In genomic region chr4:58749510-58749909, GRCm38 (mm10) we compare ENCODE assay signal across 10 mouse cellular contexts. TPM values are rescaled to one million over a fixed set of nuclear protein-coding genes. Genes with fewer than 3 reads are reported as not detected.
DNase-seq lines count a peak whose midpoint lies in the region; ATAC-seq and TF ChIP-seq lines count a peak whose summit lies in the region.
"Had no signal": no experiment of that assay in that cellular context is flagged by ENCODE, and none has a peak within 500 bp of the region (broad histone marks: within the 10 kb centered on the region; RNA-seq: fewer than 3 reads in every experiment).

No protein-coding gene starts in this region.

- H3K4me2 ChIP-seq in kidney, postnatal 0 days (ENCODE audit: low read length) = 0 out of 2 replicates have a peak overlapping the region, but pooled peaks have one; percentile 8
- H3K4me2 ChIP-seq in limb, embryonic 12.5 days = peak overlapping the region; percentile 30

- H3K36me3 ChIP-seq in kidney, postnatal 0 days (ENCODE audit: insufficient read depth, low read length) = no peaks in the 10 kb centered on the region
- no peaks in the 10 kb centered on the region for H3K36me3 ChIP-seq in limb, embryonic 12.5 days

- no peaks in the 10 kb centered on the region for H3K4me1 ChIP-seq in kidney, postnatal 0 days (replicated peaks; ENCODE audit: insufficient read depth, low read length)
- H3K4me1 ChIP-seq in limb, embryonic 12.5 days (replicated peaks) = peaks cover 13% of the 10 kb centered on the region

- H3K9ac ChIP-seq in kidney, postnatal 0 days (ENCODE audit: low read depth, low read length) = no peak overlapping the region
- H3K9ac ChIP-seq in limb, embryonic 12.5 days (replicated peaks) = no peak overlapping the region

- DNase-seq in cerebellum, adult 9-10 months = peak; percentile 12
- no peak for DNase-seq in cerebellum, adult 9-11 months
- peak; percentile 83 for DNase-seq in kidney, postnatal 0 days (ENCODE audit: low spot score)
- DNase-seq in kidney, postnatal 14 days = no peak
- peak; percentile 72 for DNase-seq in NIH3T3 (ENCODE audit: low read depth)
- no peak for DNase-seq in urinary bladder, postnatal 10 days (ENCODE audit: low spot score)
- no peak for DNase-seq in kidney, adult 11 months

- no peak overlapping the region for H3K27ac ChIP-seq in kidney, postnatal 0 days
- H3K27ac ChIP-seq in limb, embryonic 12.5 days = no peak overlapping the region

- H3K27me3 ChIP-seq in kidney, postnatal 0 days (ENCODE audit: insufficient read depth, low read length) = no peaks in the 10 kb centered on the region
- no peaks in the 10 kb centered on the region for H3K27me3 ChIP-seq in limb, embryonic 12.5 days

- no peak overlapping the region for H3K4me3 ChIP-seq in kidney, postnatal 0 days (replicated peaks; ENCODE audit: low read depth, low read length)
- no peak overlapping the region for H3K4me3 ChIP-seq in limb, embryonic 12.5 days (replicated peaks)

- H3K9me3 ChIP-seq in kidney, postnatal 0 days (replicated peaks; ENCODE audit: low read length) = no peaks in the 10 kb centered on the region
- no peaks in the 10 kb centered on the region for H3K9me3 ChIP-seq in limb, embryonic 12.5 days

- peak; percentile 82 for TF ChIP-seq CTCF in kidney, postnatal 0 days (IDR thresholded peaks at IDR 0.05; ENCODE audit: low read depth)

- WGBS in kidney, postnatal 0 days = 48% methylated on average over 2 of the region's 2 CpGs
- 56% methylated on average over 2 of the region's 2 CpGs for WGBS in limb, embryonic 12.5 days

- ATAC-seq in kidney, postnatal 0 days (replicated peaks; ENCODE audit: low FRiP score, low read depth) = no peak
- no peak for ATAC-seq in limb, embryonic 12.5 days (ENCODE audit: insufficient number of reproducible peaks, insufficient read depth, low FRiP score, low TSS enrichment, low read depth)
- ATAC-seq: activated CD4-positive, CD25-positive, alpha-beta regulatory T cell, adult 4 months had no signal

RNA-seq across cellular contexts. Expression of gene Olfr267, which starts 38.0 kb away (rescaled TPM):
- not detected in 2 replicates for polyA plus RNA-seq in kidney, postnatal 0 days (2015; fragmentation: Nextera tagmentation; extraction: Ambion mirVana)
- 0.15 TPM in 1 of 2 replicates, not detected in the other for polyA plus RNA-seq in limb, embryonic 12.5 days (2016; fragmentation: Nextera tagmentation; extraction: Ambion mirVana)
- polyA plus RNA-seq: liver, embryonic 16.5 days had no signal

Comparison
In these comparisons a context has a peak if more than half of its experiments do, and no peak if none do; other contexts are left out.
1. DNase-seq: peak in cerebellum, adult 9-10 months (single experiment), kidney, postnatal 0 days (single experiment) and NIH3T3 (single experiment); none in cerebellum, adult 9-11 months (single experiment), kidney, postnatal 14 days (single experiment), urinary bladder, postnatal 10 days (single experiment) and kidney, adult 11 months (single experiment).